Mouse (Mus musculus) thymus, adult 2 months (tissue): Measurements from ENCODE around the gene Klf17.

Source experiments
- CTCF ChIP-seq: fragments of 200-500 bp; IDR thresholded peaks from 2 replicates; pipeline ENCODE4 v1.5.1; 2012; ENCODE audit warnings: mild to moderate bottlenecking, control low read depth, low read length, moderate library complexity, borderline replicate concordance; ENCODE audit not compliant: control insufficient read depth, poor library complexity, insufficient read depth; ENCODE audit errors: extremely low read depth
- POLR2A ChIP-seq: fragments of 200-500 bp; IDR thresholded peaks from 2 replicates; pipeline ENCODE4 v1.6.1; 2012; ENCODE audit warnings: mild to moderate bottlenecking, low read length, control low read depth, moderate library complexity; ENCODE audit not compliant: control insufficient read depth, poor library complexity, insufficient read depth; ENCODE audit errors: extremely low read depth

DNA sequence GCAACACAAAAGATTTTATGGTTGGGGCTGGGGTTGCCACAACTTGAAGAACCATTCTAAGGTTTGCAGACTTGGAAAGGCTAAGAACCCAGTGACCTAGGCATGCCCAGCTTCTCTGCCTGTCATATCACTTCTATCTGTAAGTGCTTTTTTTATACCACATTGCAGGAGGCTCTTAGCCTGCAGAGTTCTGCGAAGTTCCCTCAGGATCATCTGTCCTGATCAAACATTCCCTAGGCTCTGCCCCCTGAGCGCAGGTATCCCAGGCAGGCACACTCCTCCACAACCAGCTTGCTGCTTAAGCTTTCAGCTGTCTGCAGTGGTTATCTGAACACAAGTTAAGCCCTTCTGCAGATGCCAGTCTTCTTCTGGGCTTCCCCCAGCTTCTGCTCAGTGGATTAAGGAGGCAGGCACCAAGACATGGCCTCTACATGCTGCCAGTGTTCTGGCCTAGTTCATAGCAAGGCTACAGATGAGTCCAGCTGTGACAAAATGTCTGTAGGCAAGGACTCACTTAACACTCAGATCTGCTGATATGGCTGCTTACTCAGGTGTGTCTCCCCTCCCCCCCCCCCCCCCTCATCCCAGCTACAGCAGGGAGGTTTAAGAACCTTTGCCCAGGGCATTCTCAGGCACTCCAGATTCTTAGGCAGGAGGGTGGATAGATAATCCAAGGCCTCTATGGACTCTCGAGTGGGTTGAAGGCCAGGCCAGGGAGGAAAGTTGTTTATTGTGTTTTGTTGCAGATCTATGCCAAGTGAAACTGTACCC, 56.5 kb downstream of the Klf17 start:
- TF ChIP-seq CTCF (no peak), POLR2A (no peak)
